Mouse (Mus musculus) cerebellum, adult 11 months (tissue): ENCODE data around the gene Ptpn14.

ENCODE experiments used
- DNase-seq: peaks from one replicate; pipeline ENCODE4 v3.0.0; 2022

The Ptpn14 gene

GRCm38 (mm10) chr1:189772707-189773106 lies 44.6 kb downstream of the Ptpn14 start:
- DNase-seq = no peak

GRCm38 (mm10) chr1:189774778-189775177 lies 46.7 kb downstream of the Ptpn14 start:
- DNase-seq = no peak

- DNase-seq = no peak
Observed at GRCm38 (mm10) chr1:189777207-189777606, 49.1 kb downstream of the Ptpn14 start.

- DNase-seq = no peak
Observed at GRCm38 (mm10) chr1:189778343-189778742, 50.3 kb downstream of the Ptpn14 start.

- DNase-seq = no peak
Observed at GRCm38 (mm10) chr1:189779226-189779625, 51.2 kb downstream of the Ptpn14 start.

- no peak for DNase-seq
Observed at GRCm38 (mm10) chr1:189781721-189782345, 53.8 kb downstream of the Ptpn14 start.

- no peak for DNase-seq
Observed at GRCm38 (mm10) chr1:189782709-189783108, 54.6 kb downstream of the Ptpn14 start.

- DNase-seq = no peak
Observed at GRCm38 (mm10) chr1:189784503-189784902, 56.4 kb downstream of the Ptpn14 start.

- no peak for DNase-seq
Observed at GRCm38 (mm10) chr1:189786707-189787485, 58.8 kb downstream of the Ptpn14 start.

GRCm38 (mm10) chr1:189789545-189789944 lies 61.5 kb downstream of the Ptpn14 start:
- DNase-seq = no peak

GRCm38 (mm10) chr1:189790666-189791065 lies 62.6 kb downstream of the Ptpn14 start:
- no peak for DNase-seq

GRCm38 (mm10) chr1:189791534-189792217 lies 63.6 kb downstream of the Ptpn14 start:
- no peak for DNase-seq

GRCm38 (mm10) chr1:189792560-189793195 lies 64.6 kb downstream of the Ptpn14 start:
- DNase-seq = no peak

- no peak for DNase-seq
Observed at GRCm38 (mm10) chr1:189798949-189799348, 70.9 kb downstream of the Ptpn14 start.

GRCm38 (mm10) chr1:189800211-189800961 lies 72.3 kb downstream of the Ptpn14 start:
- no peak for DNase-seq

- no peak for DNase-seq
Observed at GRCm38 (mm10) chr1:189801303-189801702, 73.2 kb downstream of the Ptpn14 start.

- no peak for DNase-seq
Observed at GRCm38 (mm10) chr1:189802575-189802974, 74.5 kb downstream of the Ptpn14 start.

GRCm38 (mm10) chr1:189803742-189804141 lies 75.7 kb downstream of the Ptpn14 start:
- no peak for DNase-seq

GRCm38 (mm10) chr1:189806533-189807297 lies 78.6 kb downstream of the Ptpn14 start:
- DNase-seq = no peak

GRCm38 (mm10) chr1:189808015-189808414 lies 79.9 kb downstream of the Ptpn14 start:
- no peak for DNase-seq

GRCm38 (mm10) chr1:189808453-189808852 lies 80.4 kb downstream of the Ptpn14 start:
- DNase-seq = no peak

- no peak for DNase-seq
Observed at GRCm38 (mm10) chr1:189811778-189812177, 83.7 kb downstream of the Ptpn14 start.
